Mouse (Mus musculus) G1E (cell line): ENCODE measurements at regions not wholly inside any gene's neighbourhood (a gene's known extent, or its start where the extent isn't known, plus 50 kb on each side); places are given as distances from the start of the nearest gene placed in this dataset.

ENCODE experiments used
- ATAC-seq: 2 replicates; pipeline ENCODE4 v1.8.0; 2016; ENCODE audit warnings: mild to moderate bottlenecking; ENCODE audit not compliant: insufficient number of reproducible peaks, poor library complexity, low FRiP score, severe bottlenecking; ENCODE audit errors: extremely low read depth
- DNase-seq: peaks from one replicate; pipeline ENCODE4 v3.0.0; 2012; ENCODE audit warnings: low spot score
- H3K27me3 ChIP-seq: 2 replicates; pipeline ENCODE4 v1.6.1; 2012; ENCODE audit warnings: mild to moderate bottlenecking, low read length, inconsistent platforms; ENCODE audit not compliant: insufficient read depth
- H3K36me3 ChIP-seq: replicated peaks from 2 replicates; pipeline ENCODE3; 2012; ENCODE audit warnings: mild to moderate bottlenecking, inconsistent platforms
- H3K4me1 ChIP-seq: 2 replicates; pipeline ENCODE4 v1.6.1; 2012; ENCODE audit warnings: low read depth, low read length, inconsistent platforms, mixed read lengths; ENCODE audit not compliant: insufficient read depth
- H3K4me3 ChIP-seq: 2 replicates; pipeline ENCODE4 v1.5.1; 2012; ENCODE audit warnings: low read depth, mild to moderate bottlenecking, inconsistent platforms, low read length, moderate library complexity, mixed read lengths
- H3K9me3 ChIP-seq: replicated peaks from 2 replicates; pipeline ENCODE4 v1.6.1; 2012; ENCODE audit warnings: inconsistent platforms
- CTCF ChIP-seq: IDR thresholded peaks from 2 replicates; pipeline ENCODE4 v1.5.1; 2012; ENCODE audit warnings: low read depth, low read length, inconsistent platforms, mixed read lengths
- GATA1 ChIP-seq: IDR thresholded peaks from 2 replicates; pipeline ENCODE4 v1.6.1; 2012; ENCODE audit warnings: borderline replicate concordance, low read length, inconsistent platforms, mixed read lengths
- GATA2 ChIP-seq: IDR thresholded peaks from 2 replicates; pipeline ENCODE4 v1.6.1; 2012; ENCODE audit warnings: low read depth, low read length, inconsistent platforms, borderline replicate concordance
- POLR2AphosphoS5 ChIP-seq: IDR thresholded peaks from 2 replicates; pipeline ENCODE4 v1.6.1; 2012; ENCODE audit warnings: low read depth, low read length, inconsistent platforms; ENCODE audit not compliant: insufficient replicate concordance
- TAL1 ChIP-seq: conservative IDR thresholded peaks from 2 replicates; pipeline ENCODE4 v1.6.1; 2012; ENCODE audit warnings: low read depth, low read length, inconsistent platforms, mixed read lengths

GRCm38 (mm10) chr9:118363929-118364328 is 114.1 kb upstream of the Eomes start:
- Histone ChIP-seq H3K4me1 (no peaks in the 10 kb centered on the region), H3K27me3 (no peaks in the 10 kb centered on the region), H3K36me3 (no peaks in the 10 kb centered on the region), H3K4me3 (no peak overlapping the region), H3K9me3 (peaks cover 45% of the 10 kb centered on the region)
- TF ChIP-seq GATA2 = no peak
- no peak for TF ChIP-seq CTCF
- no peak for TF ChIP-seq GATA1
- TF ChIP-seq TAL1 = no peak
- TF ChIP-seq POLR2AphosphoS5 = no peak
- DNase-seq (no peak), ATAC-seq (no peak)

DNA sequence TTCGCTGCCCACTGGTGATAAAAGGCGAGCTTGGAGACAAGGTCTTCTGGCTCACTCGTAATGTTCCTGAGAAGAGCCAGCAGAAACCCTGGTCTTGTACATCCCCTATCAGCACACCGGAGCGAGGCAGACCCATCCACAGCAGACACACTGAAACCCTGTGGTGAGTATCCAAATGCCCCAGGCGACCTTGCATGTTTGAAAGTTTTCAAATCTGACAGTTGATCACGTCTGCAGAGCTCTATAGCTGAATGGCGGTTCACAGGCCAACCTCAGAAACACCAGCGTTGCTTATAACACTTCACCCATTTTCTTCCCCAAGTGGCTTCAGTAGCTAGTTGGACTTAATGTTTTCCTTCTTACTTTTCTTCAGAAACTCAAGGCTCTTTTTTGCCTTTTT is 112.6 kb upstream of the Eomes start:
- no peak for DNase-seq
- ATAC-seq = no peak
- H3K4me3 ChIP-seq = no peak overlapping the region
- peaks cover 40% of the 10 kb centered on the region for H3K9me3 ChIP-seq
- TF ChIP-seq GATA2 (no peak), POLR2AphosphoS5 (no peak), TAL1 (no peak), CTCF (no peak), GATA1 (no peak)
- no peaks in the 10 kb centered on the region for H3K4me1 ChIP-seq
- H3K36me3 ChIP-seq = no peaks in the 10 kb centered on the region
- no peaks in the 10 kb centered on the region for H3K27me3 ChIP-seq

GRCm38 (mm10) chr9:118367314-118367713 is 110.7 kb upstream of the Eomes start:
- no peak for DNase-seq
- no peaks in the 10 kb centered on the region for H3K36me3 ChIP-seq
- H3K27me3 ChIP-seq = no peaks in the 10 kb centered on the region
- no peak for ATAC-seq
- no peak for TF ChIP-seq GATA2
- TF ChIP-seq TAL1 = no peak
- no peak for TF ChIP-seq GATA1
- TF ChIP-seq CTCF = no peak
- TF ChIP-seq POLR2AphosphoS5 = no peak
- no peaks in the 10 kb centered on the region for H3K4me1 ChIP-seq
- H3K4me3 ChIP-seq = no peak overlapping the region
- peaks cover 40% of the 10 kb centered on the region for H3K9me3 ChIP-seq

GRCm38 (mm10) chr9:118370581-118370980 is 107.4 kb upstream of the Eomes start:
- TF ChIP-seq GATA2 (no peak), GATA1 (no peak), CTCF (no peak), TAL1 (no peak), POLR2AphosphoS5 (no peak)
- Histone ChIP-seq H3K36me3 (no peaks in the 10 kb centered on the region), H3K27me3 (no peaks in the 10 kb centered on the region), H3K4me3 (no peak overlapping the region), H3K4me1 (no peaks in the 10 kb centered on the region), H3K9me3 (peaks cover 43% of the 10 kb centered on the region)
- no peak for ATAC-seq
- DNase-seq = no peak

GRCm38 (mm10) chr9:118374680-118375079 is 103.3 kb upstream of the Eomes start:
- no peak for ATAC-seq
- no peak overlapping the region for H3K4me3 ChIP-seq

DNA sequence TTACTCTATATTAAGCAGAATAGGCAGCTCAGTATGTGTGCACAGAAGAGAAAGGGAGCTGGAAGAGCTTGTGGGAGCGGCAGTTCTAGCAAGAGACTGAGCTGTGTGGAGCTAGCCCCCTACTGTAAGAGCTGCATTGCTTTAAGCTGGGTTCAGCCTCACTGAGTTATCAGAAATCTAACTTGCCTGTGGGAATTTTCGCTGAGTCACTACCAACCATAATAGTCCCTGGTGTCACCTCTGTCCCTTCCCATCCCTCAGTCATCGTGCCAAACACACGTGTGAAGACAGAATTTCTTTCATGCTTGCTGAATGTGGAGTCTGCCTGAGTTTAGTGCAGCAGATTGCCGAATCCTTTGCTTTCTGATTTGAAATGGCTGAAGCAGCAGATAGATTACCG is 99.0 kb upstream of the Eomes start:
- H3K4me3 ChIP-seq = no peak overlapping the region
- H3K9me3 ChIP-seq = peaks cover 45% of the 10 kb centered on the region
- no peaks in the 10 kb centered on the region for H3K4me1 ChIP-seq
- no peaks in the 10 kb centered on the region for H3K27me3 ChIP-seq
- DNase-seq (no peak), ATAC-seq (no peak)
- TF ChIP-seq GATA1 = no peak
- TF ChIP-seq GATA2 = no peak
- TF ChIP-seq TAL1 = no peak
- no peak for TF ChIP-seq POLR2AphosphoS5
- no peak for TF ChIP-seq CTCF
- H3K36me3 ChIP-seq = no peaks in the 10 kb centered on the region

More at GRCm38 (mm10) chr9:118374680-118375079, 103.3 kb upstream of the Eomes start:
- TF ChIP-seq GATA2 (no peak), TAL1 (no peak), CTCF (no peak), POLR2AphosphoS5 (no peak), GATA1 (no peak)
- Histone ChIP-seq H3K27me3 (no peaks in the 10 kb centered on the region), H3K4me1 (no peaks in the 10 kb centered on the region), H3K36me3 (no peaks in the 10 kb centered on the region), H3K9me3 (peaks cover 52% of the 10 kb centered on the region)
- DNase-seq = no peak
